Mouse (Mus musculus) ES-E14 (cell line): ENCODE data around the gene Vangl1. TPM values are rescaled to one million over a fixed set of nuclear protein-coding genes. Genes with fewer than 3 reads are reported as not detected.
"Not testable (repeated sequence)": the region's sequence is repeated elsewhere in the genome, so short reads cannot be mapped to it uniquely, and the experiment has no call there.

Experiments used
- DNase-seq: peaks from one replicate; pipeline ENCODE4 v3.0.0-alpha.2; 2013; ENCODE audit warnings: low read depth, low spot score
- H3K27ac ChIP-seq: 2 replicates; pipeline ENCODE4 v1.5.1; 2012; ENCODE audit warnings: low read depth, mild to moderate bottlenecking, low read length, moderate library complexity, mixed read lengths; ENCODE audit not compliant: poor library complexity, insufficient read depth, severe bottlenecking
- H3K36me3 ChIP-seq: 2 replicates; pipeline ENCODE4 v1.6.1; 2012; ENCODE audit warnings: mild to moderate bottlenecking, low read length, moderate library complexity, mixed read lengths; ENCODE audit not compliant: control insufficient read depth, poor library complexity, insufficient read depth, severe bottlenecking
- H3K4me1 ChIP-seq, 2 experiments: fragments of 150-350 bp in 1 of 2; sonication (generic) in 1 of 2; 2 replicates each; pipeline ENCODE4 v1.6.1; 2012; ENCODE audit warnings: low read length in 2 of 2, mild to moderate bottlenecking in 1 of 2, mixed read lengths in 1 of 2; ENCODE audit not compliant: control insufficient read depth in 2 of 2, insufficient read depth in 2 of 2, poor library complexity in 1 of 2
- H3K4me3 ChIP-seq, 2 experiments: fragments of 150-350 bp in 1 of 2; sonication (generic) in 1 of 2; 2 replicates each; pipeline ENCODE4 v1.5.1; 2012; ENCODE audit warnings: low read length in 2 of 2, low read depth in 1 of 2, mild to moderate bottlenecking in 1 of 2, mixed read lengths in 1 of 2; ENCODE audit not compliant: insufficient read depth in 1 of 2, poor library complexity in 1 of 2, severe bottlenecking in 1 of 2
- H3K9ac ChIP-seq: 2 replicates; pipeline ENCODE4 v1.6.1; 2012; ENCODE audit warnings: low read depth, mild to moderate bottlenecking, low read length, mixed read lengths; ENCODE audit not compliant: poor library complexity, insufficient read depth, severe bottlenecking
- H3K9me3 ChIP-seq: fragments of 150-350 bp; sonication (generic); 2 replicates; pipeline ENCODE4 v1.6.1; 2012; ENCODE audit warnings: low read depth, mild to moderate bottlenecking, low read length; ENCODE audit not compliant: control insufficient read depth, insufficient read depth
- CHD2 ChIP-seq: IDR thresholded peaks from 2 replicates; pipeline ENCODE4 v1.6.1; 2014; ENCODE audit warnings: mild to moderate bottlenecking, low read depth, low read length, inconsistent platforms
- HCFC1 ChIP-seq: IDR thresholded peaks from 2 replicates; pipeline ENCODE4 v1.6.1; 2012; ENCODE audit warnings: low read length, inconsistent platforms, borderline replicate concordance; ENCODE audit not compliant: insufficient read depth
- MAFK ChIP-seq: IDR thresholded peaks from 2 replicates; pipeline ENCODE4 v1.6.1; 2014; ENCODE audit warnings: mild to moderate bottlenecking, low read depth, low read length, inconsistent platforms; ENCODE audit not compliant: insufficient read depth
- ZC3H11A ChIP-seq: IDR thresholded peaks from 2 replicates; pipeline ENCODE4 v1.6.1; 2012; ENCODE audit warnings: low read depth, mild to moderate bottlenecking, inconsistent platforms, low read length, borderline replicate concordance
- ZNF384 ChIP-seq: IDR thresholded peaks from 2 replicates; pipeline ENCODE4 v1.6.1; 2012; ENCODE audit warnings: low read depth, low read length, inconsistent platforms
- in situ Hi-C, 2 experiments: fragments of 600-800 bp; cut with MboI; formaldehyde crosslinking; loops; one replicate each; pipeline ENCODE4 v1.15.1; 2025; ENCODE audit warnings: low sequenced_read_pairs in 2 of 2, inconsistent platforms in 1 of 2; ENCODE audit not compliant: unreplicated experiment in 2 of 2
- total RNA-seq: library from RNA; depleted of rRNA; stranded (reverse); fragments of 300-350 nt; gene quantifications from 2 replicates; pipeline ENCODE4 v1.2.3, GENCODE M21; 2012

The Vangl1 gene
- total RNA-seq, 1 experiment = 119 TPM

GRCm38 (mm10) chr3:102211340-102211739 is 6.8 kb upstream of the Vangl1 start:
- in situ Hi-C loops = no loop called here
- Histone ChIP-seq H3K4me1 (peaks cover 7 to 17% of the 10 kb centered on the region in 2 experiments), H3K9me3 (no peaks in the 10 kb centered on the region), H3K4me3 (no peak overlapping the region), H3K36me3 (no peaks in the 10 kb centered on the region), H3K27ac (no peak overlapping the region), H3K9ac (no peak overlapping the region)
- DNase-seq = no peak
- TF ChIP-seq CHD2 (no peak), HCFC1 (no peak), ZNF384 (no peak), MAFK (no peak), ZC3H11A (no peak)

GRCm38 (mm10) chr3:102210775-102211174 is 6.3 kb upstream of the Vangl1 start:
- TF ChIP-seq ZNF384 = no peak
- no peak for TF ChIP-seq HCFC1
- TF ChIP-seq ZC3H11A = peak; percentile 16; the same call in 1 of the 2 replicates
- TF ChIP-seq MAFK = no peak
- no peaks in the 10 kb centered on the region for H3K9me3 ChIP-seq
- in situ Hi-C loops = no loop called here
- peaks cover 7 to 18% of the 10 kb centered on the region in 2 experiments for H3K4me1 ChIP-seq
- H3K4me3 ChIP-seq = no peak overlapping the region
- no peak for DNase-seq
- H3K27ac ChIP-seq = no peak overlapping the region
- H3K36me3 ChIP-seq = no peaks in the 10 kb centered on the region
- no peak overlapping the region for H3K9ac ChIP-seq

- H3K4me3 ChIP-seq = no peak overlapping the region
- no peaks in the 10 kb centered on the region for H3K9me3 ChIP-seq
- DNase-seq = no peak
- H3K9ac ChIP-seq = no peak overlapping the region
- no peaks in the 10 kb centered on the region for H3K36me3 ChIP-seq
- TF ChIP-seq HCFC1 (no peak), CHD2 (no peak), MAFK (no peak), ZC3H11A (no peak), ZNF384 (no peak)
- H3K4me1 ChIP-seq = peaks cover 7 to 18% of the 10 kb centered on the region in 2 experiments
- no peak overlapping the region for H3K27ac ChIP-seq
- in situ Hi-C loops = no loop called here
Measured at GRCm38 (mm10) chr3:102208861-102209260, 4.4 kb upstream of the Vangl1 start.

- H3K9me3 ChIP-seq = no peaks in the 10 kb centered on the region
- H3K4me3 ChIP-seq = peak overlapping the region in 1 of 2 experiments; percentile 8; a peak in 2 of 4 replicates
- TF ChIP-seq MAFK (peak; percentile 92), CHD2 (no peak)
- no peak overlapping the region for H3K27ac ChIP-seq
- H3K9ac ChIP-seq = no peak overlapping the region
- in situ Hi-C loops = no loop called here
- H3K4me1 ChIP-seq = peaks cover 0 to 8% of the 10 kb centered on the region in 2 experiments; a peak in 3 of 4 replicates
- no peaks in the 10 kb centered on the region for H3K36me3 ChIP-seq
- no peak for DNase-seq
Measured at GRCm38 (mm10) chr3:102205458-102205830, 951 bp upstream of the Vangl1 start.

- H3K36me3 ChIP-seq, H3K9ac ChIP-seq, H3K27ac ChIP-seq, in situ Hi-C loops, DNase-seq, H3K9me3 ChIP-seq: not testable (repeated sequence)
- H3K4me1 ChIP-seq = peaks cover 3 to 12% of the 10 kb centered on the region in 2 experiments; a peak in 3 of 4 replicates
- peak overlapping the region; percentile 93 to 96 for H3K4me3 ChIP-seq
Measured at GRCm38 (mm10) chr3:102204734-102205457, 403 bp upstream of the Vangl1 start.
